Mouse (Mus musculus) retina, postnatal 1 day (tissue): Measurements from ENCODE around the gene Rbm43.
"Not testable (repeated sequence)": the region's sequence is repeated elsewhere in the genome, so short reads cannot be mapped to it uniquely, and the experiment has no call there.

Experiments used
- DNase-seq: peaks from one replicate; pipeline ENCODE4 v3.0.0-alpha.2; 2012

The Rbm43 gene

GRCm38 (mm10) chr2:51912740-51913139 lies 22.2 kb downstream of the Rbm43 start:
- DNase-seq, result no peak

GRCm38 (mm10) chr2:51911864-51912263 lies 23.1 kb downstream of the Rbm43 start:
- no peak for DNase-seq

- peak; percentile 8 for DNase-seq
Measured at GRCm38 (mm10) chr2:51907538-51908110, 27.3 kb downstream of the Rbm43 start.

DNA sequence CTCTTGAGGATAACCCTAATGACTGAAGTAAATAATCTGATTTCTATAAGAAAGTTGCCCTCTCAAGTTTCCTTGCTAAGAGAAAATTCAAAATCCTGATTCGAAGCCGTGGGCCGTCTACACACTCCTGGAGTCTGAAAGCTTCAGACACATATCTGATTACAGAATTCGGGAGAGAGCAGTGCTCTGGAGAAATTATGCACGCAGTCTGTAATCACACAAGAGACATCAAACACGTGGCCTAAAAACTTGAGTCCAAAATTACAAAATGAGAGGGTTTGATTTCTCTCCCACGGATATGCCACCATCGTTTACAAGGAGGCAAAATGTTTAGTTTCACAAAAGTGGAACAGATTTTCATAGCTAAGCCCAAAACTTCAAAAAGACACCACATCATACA lies 29.3 kb downstream of the Rbm43 start:
- no peak for DNase-seq

- DNase-seq, result no peak
Measured at GRCm38 (mm10) chr2:51892411-51892901, 42.5 kb downstream of the Rbm43 start.

DNA sequence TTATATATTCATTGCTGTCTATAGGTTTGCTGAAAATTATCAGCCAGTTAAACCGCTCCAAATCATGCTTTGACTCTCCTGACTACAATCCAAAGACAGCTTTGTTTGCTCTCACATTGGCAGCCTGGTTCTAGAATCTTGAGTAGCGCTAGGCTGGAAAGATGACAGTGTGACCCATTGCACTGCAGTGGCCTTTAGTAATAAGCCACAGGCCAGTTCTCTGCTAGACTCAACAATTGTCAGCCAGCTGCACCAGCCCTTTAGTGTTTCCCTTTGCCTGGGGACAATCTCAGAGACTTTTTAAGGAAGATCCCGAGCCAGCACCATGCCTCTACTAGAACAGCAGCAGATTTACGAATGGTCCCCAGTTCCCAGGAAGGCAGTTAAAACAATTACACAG lies 44.0 kb downstream of the Rbm43 start:
- DNase-seq, result no peak

DNA sequence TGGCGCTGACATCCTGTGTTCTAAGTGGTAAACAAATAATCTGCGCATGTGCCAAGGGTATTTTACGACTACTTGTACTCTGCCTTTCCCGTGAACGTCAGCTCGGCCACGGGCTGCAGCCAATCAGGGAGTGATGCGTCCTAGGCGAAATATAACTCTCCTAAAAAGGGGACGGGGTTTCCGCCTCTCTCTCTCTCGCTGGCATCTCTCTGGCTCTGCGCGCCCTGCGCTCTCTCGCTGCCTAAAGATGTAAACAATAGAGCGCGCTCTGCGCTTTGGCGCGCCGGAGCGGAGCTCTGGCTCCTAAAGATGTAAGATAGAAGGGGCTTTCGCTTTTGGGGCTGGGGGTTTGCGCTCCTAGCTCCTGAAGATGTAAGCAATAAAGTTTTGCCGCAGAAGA lies 44.8 kb downstream of the Rbm43 start:
- not testable (repeated sequence) for DNase-seq

DNA sequence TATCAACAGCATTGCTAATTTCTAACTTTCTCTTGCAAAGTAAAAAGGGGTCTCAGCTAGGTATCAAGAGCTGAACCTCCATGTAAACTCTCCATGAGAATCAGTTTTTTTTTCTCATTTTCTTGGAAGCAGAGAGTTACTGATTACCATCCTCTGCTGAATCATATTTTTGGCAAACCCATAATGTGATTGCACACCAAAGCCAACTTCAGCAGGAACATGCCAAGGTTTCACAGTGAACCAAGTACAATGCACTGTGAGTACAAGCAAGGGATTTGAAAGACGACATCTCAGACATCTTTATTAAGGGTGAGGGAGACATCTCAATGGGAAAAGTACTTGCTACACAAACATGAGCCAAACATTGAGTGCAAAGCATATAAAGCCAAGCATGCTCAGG lies 54.8 kb downstream of the Rbm43 start:
- no peak for DNase-seq
